Mouse (Mus musculus): ENCODE measurements around the gene Glrx. TPM values are rescaled to one million over a fixed set of nuclear protein-coding genes. Genes with fewer than 3 reads are reported as not detected.
"Not testable (repeated sequence)": the region's sequence is repeated elsewhere in the genome, so short reads cannot be mapped to it uniquely, and the experiment has no call there.

Glrx gene
- total RNA-seq, 2 experiments from 2014 or later = 30.8 to 43.8 TPM

DNA sequence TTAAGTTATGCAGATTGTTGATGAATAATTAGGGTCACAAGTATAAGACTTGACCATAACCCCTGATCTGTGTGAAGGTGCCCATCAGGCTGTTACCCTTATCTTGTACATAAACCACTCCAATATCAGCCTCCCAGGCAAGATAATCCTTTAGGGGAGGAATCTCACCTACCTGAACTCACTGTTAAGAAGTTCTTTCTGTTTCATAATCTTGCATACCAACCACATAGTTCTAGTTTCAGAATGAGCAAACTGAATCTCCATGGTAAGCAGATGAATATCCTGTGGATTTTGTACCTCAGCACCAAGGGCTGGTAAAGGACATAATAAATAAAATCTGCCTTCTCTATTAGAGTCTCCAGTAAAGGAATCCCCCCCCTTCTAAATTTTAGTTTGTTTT is 7.0 kb upstream of the Glrx start:
- no peak for ATAC-seq (replicated peaks; ENCODE audit: low FRiP score, low TSS enrichment, poor library complexity, severe bottlenecking)

DNA sequence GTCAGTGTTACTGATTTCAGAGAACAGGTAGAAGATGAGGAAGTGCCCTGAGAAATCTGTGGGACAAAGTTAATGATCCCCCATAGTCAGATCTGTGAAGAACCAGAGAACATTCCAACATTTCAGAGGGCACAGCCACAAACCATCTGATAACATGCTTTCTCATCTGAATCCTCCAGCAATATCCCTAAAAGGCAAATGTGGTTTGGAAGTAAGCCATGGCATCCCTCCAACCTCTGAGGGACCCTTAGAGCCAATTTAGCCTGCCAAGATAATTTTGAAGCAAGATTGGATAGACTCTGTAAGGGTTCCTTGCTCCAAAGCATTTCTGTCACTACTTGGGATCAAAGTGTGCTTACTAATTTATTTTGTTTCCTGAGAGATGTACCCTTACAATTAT is 6.2 kb upstream of the Glrx start:
- no peak for ATAC-seq (replicated peaks; ENCODE audit: low FRiP score, low TSS enrichment, poor library complexity, severe bottlenecking)

DNA sequence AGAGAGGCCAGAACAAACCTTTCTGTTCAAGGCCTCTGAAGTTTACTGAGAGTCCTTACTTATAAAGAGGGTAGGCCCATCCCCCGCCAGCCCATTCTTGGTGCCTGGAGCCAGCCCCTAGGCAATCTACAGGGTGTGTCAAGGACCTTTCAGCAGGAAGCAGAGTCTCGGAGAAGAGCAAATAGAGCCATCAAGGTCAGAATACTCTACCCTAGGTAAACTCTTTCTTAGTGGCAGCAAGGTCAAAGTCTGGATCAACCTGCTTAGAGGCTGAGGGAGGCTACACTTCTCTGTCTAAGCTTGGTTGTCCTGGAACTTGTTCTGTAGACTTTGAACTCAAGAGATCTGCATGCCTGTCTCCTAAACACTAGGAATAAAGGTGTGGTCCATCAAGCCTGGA is 4.2 kb upstream of the Glrx start:
- ATAC-seq (replicated peaks; ENCODE audit: low FRiP score, low TSS enrichment, poor library complexity, severe bottlenecking) = no peak

DNA sequence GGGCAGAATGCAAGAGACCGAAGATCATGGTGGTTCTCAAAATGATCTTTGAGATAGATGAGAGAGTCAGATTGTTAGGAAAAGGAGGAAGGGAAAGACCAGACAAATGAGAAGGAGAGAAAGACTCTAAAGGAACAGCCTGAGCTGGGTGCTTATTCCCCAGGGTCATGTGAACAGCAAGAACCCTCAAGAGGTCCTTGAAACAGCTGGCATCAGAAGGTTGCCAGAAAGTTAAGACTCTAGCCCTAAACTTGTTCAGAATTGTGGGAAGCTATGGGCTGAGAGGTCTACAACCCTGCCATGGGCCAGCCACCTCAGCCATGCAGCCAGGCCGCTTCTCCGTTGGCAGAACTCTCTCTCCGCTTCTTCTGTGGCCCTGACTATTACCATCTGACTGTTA is 1.2 kb upstream of the Glrx start:
- no peak for ATAC-seq (replicated peaks; ENCODE audit: low FRiP score, low TSS enrichment, poor library complexity, severe bottlenecking)

GRCm38 (mm10) chr13:75840752-75841285 is 1.2 kb downstream of the Glrx start:
- ATAC-seq (replicated peaks; ENCODE audit: low FRiP score, low TSS enrichment, poor library complexity, severe bottlenecking) = no peak

- no peak for ATAC-seq (replicated peaks; ENCODE audit: low FRiP score, low TSS enrichment, poor library complexity, severe bottlenecking)
Measured at GRCm38 (mm10) chr13:75841950-75842349, 2.3 kb downstream of the Glrx start.

- ATAC-seq (replicated peaks; ENCODE audit: low FRiP score, low TSS enrichment, poor library complexity, severe bottlenecking) = no peak
Measured at GRCm38 (mm10) chr13:75843331-75843730, 3.7 kb downstream of the Glrx start.

DNA sequence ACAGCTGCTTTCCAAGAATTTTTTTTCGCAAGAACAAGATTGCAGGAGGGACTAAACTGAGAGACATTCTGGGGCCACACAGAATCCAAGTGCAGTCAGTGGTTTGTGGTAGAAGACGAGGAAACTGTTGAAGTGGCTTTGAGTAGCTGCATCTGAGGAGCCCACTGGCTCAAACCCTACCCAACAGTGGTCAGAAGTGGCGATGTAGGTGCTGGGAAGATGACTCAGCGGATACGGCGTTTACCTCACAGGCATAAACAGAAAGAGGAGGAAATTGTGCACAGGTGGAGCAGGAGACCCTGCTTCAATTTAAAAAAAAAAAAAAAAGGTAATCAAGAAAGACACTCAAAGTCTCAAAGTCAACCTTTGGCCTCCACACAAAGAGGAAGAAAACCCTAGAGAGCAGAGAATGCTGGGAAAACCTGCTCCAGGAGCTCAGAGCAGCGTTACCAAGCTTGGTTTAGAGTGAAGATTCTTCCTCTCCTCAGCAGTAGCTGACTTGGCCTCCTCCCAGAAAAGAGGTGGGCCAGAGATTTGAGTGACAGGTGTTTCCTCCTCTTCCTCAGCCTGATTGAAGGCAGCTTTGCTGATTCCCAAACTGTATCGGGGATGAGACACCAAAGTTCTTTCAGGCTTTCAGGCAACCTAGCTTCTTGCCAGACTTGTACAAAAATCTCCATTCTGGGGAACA is 4.5 kb downstream of the Glrx start:
- ATAC-seq (replicated peaks; ENCODE audit: low FRiP score, low TSS enrichment, poor library complexity, severe bottlenecking) = no peak

GRCm38 (mm10) chr13:75844833-75845518 is 5.3 kb downstream of the Glrx start:
- ATAC-seq (replicated peaks; ENCODE audit: low FRiP score, low TSS enrichment, poor library complexity, severe bottlenecking) = no peak

GRCm38 (mm10) chr13:75845519-75846166 is 6.0 kb downstream of the Glrx start:
- no peak for ATAC-seq (replicated peaks; ENCODE audit: low FRiP score, low TSS enrichment, poor library complexity, severe bottlenecking)

DNA sequence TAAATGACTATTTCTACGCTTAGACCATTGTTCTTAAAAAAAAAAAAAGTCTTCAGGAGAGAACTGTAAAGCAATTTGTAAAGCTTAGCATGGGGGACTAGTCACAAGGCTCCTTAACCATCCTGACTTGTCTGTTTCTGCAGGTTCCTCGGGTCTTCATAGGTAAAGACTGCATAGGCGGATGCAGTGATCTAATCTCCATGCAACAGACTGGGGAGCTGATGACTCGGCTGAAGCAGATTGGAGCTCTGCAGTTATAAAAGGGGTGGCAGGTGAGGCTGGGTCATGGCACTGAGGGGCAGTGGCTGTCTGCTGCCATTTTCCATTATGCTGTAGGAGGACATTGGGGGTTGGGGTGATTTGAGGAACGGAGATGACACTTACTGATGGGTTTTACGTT is 7.4 kb downstream of the Glrx start:
- ATAC-seq (replicated peaks; ENCODE audit: low FRiP score, low TSS enrichment, poor library complexity, severe bottlenecking) = 0 out of 2 replicates have a peak, but pooled peaks have one; percentile 40

GRCm38 (mm10) chr13:75852027-75852426 is 12.4 kb downstream of the Glrx start:
- no peak for ATAC-seq (replicated peaks; ENCODE audit: low FRiP score, low TSS enrichment, poor library complexity, severe bottlenecking)

- peak; percentile 63 for ATAC-seq (replicated peaks; ENCODE audit: low FRiP score, low TSS enrichment, poor library complexity, severe bottlenecking)
Measured at GRCm38 (mm10) chr13:75853118-75853517, 13.4 kb downstream of the Glrx start.

DNA sequence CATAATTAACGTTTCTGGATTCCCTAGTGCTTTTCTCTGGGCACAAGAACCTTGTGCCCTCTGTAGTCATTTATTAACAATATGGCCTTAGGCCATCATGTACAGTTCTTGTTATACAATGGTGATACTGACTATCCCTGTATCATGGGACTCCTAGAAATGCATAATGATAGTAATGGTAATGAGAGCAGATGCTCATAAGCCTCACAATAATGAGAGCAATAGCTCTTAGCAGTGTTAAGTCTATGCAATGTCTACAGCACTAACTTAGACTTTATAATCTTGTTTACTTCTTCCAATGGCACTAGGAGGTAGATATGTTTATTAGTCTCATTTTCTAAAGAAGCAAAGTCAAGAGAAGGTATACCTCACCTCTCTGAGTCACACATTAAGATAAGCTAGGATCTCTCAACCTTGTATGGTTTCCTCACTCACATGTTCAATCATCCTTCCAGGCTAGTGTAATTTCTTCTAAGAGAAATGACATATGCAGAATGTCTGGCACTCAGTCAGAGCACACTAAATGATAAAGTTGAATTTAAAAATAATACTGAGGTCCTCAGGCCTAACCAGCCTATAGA is 19.7 kb downstream of the Glrx start:
- ATAC-seq (replicated peaks; ENCODE audit: low FRiP score, low TSS enrichment, poor library complexity, severe bottlenecking) = no peak

- peak; percentile 100 for ATAC-seq (replicated peaks; ENCODE audit: low FRiP score, low TSS enrichment, poor library complexity, severe bottlenecking)
Measured at GRCm38 (mm10) chr13:75865486-75866184, 26.0 kb downstream of the Glrx start.

- no peak for ATAC-seq (replicated peaks; ENCODE audit: low FRiP score, low TSS enrichment, poor library complexity, severe bottlenecking)
Measured at GRCm38 (mm10) chr13:75867876-75868275, 28.2 kb downstream of the Glrx start.

GRCm38 (mm10) chr13:75874608-75875376 is 35.1 kb downstream of the Glrx start:
- ATAC-seq (replicated peaks; ENCODE audit: low FRiP score, low TSS enrichment, poor library complexity, severe bottlenecking) = peak; percentile 58; the same call in 1 of the 2 replicates

DNA sequence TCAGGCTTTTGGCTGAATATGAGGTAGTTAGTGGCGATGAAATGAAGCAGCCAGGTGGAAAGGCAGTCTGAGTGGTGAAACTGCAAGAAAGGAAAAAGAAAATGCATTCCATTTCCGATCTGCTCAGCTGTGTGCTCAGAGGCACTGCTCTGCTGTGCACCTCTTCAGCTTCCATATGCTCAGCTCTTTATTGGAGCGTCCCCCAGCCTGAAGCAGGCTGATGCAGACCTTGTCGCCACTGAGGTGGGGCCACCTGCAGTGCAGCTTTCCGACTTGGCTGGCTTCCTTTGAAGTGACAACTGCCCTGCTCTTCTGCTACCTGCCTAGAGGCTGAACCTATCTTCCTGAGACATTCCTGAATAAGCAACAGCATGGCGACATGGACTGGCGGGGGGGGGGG is 36.5 kb downstream of the Glrx start:
- ATAC-seq (replicated peaks; ENCODE audit: low FRiP score, low TSS enrichment, poor library complexity, severe bottlenecking) = not testable (repeated sequence)

DNA sequence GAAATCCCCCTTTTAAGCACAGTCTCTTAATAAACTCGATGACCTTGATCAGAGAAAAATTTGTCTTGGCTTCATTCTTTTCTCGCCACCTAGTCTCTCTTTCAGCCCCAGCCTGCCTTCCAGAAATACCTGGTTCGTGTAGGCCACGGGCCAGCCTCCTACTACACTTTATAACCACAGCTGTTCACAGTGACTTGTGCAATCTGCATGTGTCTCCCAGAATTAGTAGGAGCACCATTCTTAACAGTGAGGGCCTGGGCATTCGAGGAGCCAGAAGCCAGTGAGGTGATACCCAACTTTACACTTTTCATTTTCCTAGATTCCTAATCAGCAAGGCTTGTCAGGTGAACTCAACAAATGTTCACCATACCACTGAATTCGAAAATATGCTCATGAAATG is 36.9 kb downstream of the Glrx start:
- no peak for ATAC-seq (replicated peaks; ENCODE audit: low FRiP score, low TSS enrichment, poor library complexity, severe bottlenecking)

Data from megakaryocyte-erythroid progenitor cell, adult 5-6 weeks (primary cell).